Comparison of ENCODE assay signal across 8 mouse cellular contexts in the genomic region with DNA sequence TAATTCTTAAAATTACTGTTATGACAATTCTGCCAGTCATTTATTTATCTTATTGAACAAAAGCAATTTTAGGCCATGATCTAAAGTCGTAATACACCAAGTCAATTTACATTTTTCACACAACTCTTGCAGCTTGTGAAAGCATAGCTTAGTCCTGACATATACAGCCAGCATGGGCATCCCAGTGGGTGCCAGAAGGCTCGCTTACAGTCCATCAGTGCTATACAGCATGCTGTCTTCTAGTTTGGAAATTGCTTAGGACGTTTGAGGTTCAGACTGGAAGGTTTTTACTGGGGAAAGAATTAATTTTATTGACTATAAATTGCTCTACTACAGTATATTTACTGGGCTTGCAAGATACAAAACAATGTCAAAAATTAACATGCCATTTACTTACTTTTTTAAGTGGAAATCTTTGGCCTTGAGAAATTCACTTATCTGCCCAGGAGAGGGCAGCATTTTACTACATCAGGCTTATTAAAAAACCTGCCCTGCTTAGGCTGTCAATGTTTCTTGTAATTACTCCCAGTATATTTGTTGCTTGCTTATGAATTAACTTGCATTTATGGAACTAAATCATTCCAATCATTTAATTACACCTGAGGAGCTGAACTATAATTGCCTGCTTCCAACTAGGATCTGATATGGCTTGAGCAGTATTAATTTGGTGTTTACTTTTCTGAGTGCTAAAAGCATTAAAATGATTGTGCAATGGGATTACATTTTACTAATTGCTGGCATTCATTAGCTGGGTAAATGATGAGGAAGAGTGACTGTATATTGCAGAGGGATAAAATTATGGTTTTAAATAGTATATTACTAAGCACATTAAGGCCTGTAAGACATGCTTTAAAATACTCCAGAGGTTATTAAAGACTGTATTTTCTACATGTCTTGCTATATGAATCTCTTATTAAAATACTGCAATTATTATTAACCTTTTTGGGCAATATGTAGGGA. TPM values are rescaled to one million over a fixed set of nuclear protein-coding genes. Genes with fewer than 3 reads are reported as not detected.
DNase-seq lines count a peak whose midpoint lies in the region; ATAC-seq and TF ChIP-seq lines count a peak whose summit lies in the region.

No protein-coding gene starts in this region.

- H3K9me3 ChIP-seq in forebrain, embryonic 12.5 days = no peaks in the 10 kb centered on the region
- no peaks in the 10 kb centered on the region for H3K9me3 ChIP-seq in lung, postnatal 0 days (ENCODE audit: low read length)

- ATAC-seq in forebrain, embryonic 12.5 days (ENCODE audit: low FRiP score) = peak; percentile 60; the same call in 1 of the 2 replicates
- ATAC-seq in lung, postnatal 0 days = no peak

- peak; percentile 74 for TF ChIP-seq CTCF in gastrocnemius, adult 2 months (IDR thresholded peaks at IDR 0.05)
- TF ChIP-seq CTCF in lung, postnatal 0 days (IDR thresholded peaks at IDR 0.05) = peak; percentile 72

- intact Hi-C loops in gastrocnemius, adult 2 months (cut with DNase I) = loop anchor here (5.0 kb wide), 2 partner anchors 266 to 506 kb away; a partner anchor contains a TSS
- intact Hi-C loops in gastrocnemius, postnatal 36 days (cut with DNase I) = loop anchor here (5.0 kb wide), 2 partner anchors 271 to 506 kb away; no protein-coding TSS in a partner anchor

- 45% methylated on average over 3 of the region's 3 CpGs for WGBS in forebrain, embryonic 12.5 days
- WGBS in lung, postnatal 0 days = 50% methylated on average over 3 of the region's 3 CpGs

- no peak overlapping the region for H3K27ac ChIP-seq in gastrocnemius, adult 2 months
- H3K27ac ChIP-seq in forebrain, embryonic 12.5 days = no peak overlapping the region
- H3K27ac ChIP-seq in lung, postnatal 0 days (ENCODE audit: low read length) = no peak overlapping the region

- no peak for DNase-seq in gastrocnemius, adult 2 months
- DNase-seq in gastrocnemius, postnatal 36 days = no peak
- DNase-seq in right cerebral cortex, adult 2 months (ENCODE audit: low spot score in 2 of 2) = peak; percentile 7 to 35
- no peak for DNase-seq in right cerebral cortex, postnatal 4 days
- DNase-seq in lung, postnatal 0 days (ENCODE audit: low spot score) = peak; percentile 79
- DNase-seq in spleen, postnatal 10 days (ENCODE audit: low spot score in 2 of 2) = no peak
- no peak for DNase-seq in urinary bladder, postnatal 25 days (ENCODE audit: low spot score)

- H3K4me3 ChIP-seq in gastrocnemius, adult 2 months = no peak overlapping the region
- no peak overlapping the region for H3K4me3 ChIP-seq in forebrain, embryonic 12.5 days (replicated peaks)
- no peak overlapping the region for H3K4me3 ChIP-seq in lung, postnatal 0 days (ENCODE audit: low read depth, low read length)

- H3K4me1 ChIP-seq in forebrain, embryonic 12.5 days = no peaks in the 10 kb centered on the region
- no peaks in the 10 kb centered on the region for H3K4me1 ChIP-seq in lung, postnatal 0 days (ENCODE audit: insufficient read depth, low read depth, low read length)

- no peak overlapping the region for H3K9ac ChIP-seq in forebrain, embryonic 12.5 days
- H3K9ac ChIP-seq in lung, postnatal 0 days (replicated peaks; ENCODE audit: low read depth) = no peak overlapping the region

- no peak overlapping the region for H3K4me2 ChIP-seq in forebrain, embryonic 12.5 days
- H3K4me2 ChIP-seq in lung, postnatal 0 days (replicated peaks; ENCODE audit: low read depth, low read length) = no peak overlapping the region

- no peak for TF ChIP-seq EP300 in lung, postnatal 0 days (IDR thresholded peaks at IDR 0.05)

- H3K27me3 ChIP-seq in forebrain, embryonic 12.5 days = no peaks in the 10 kb centered on the region; the same call in 1 of the 2 replicates
- H3K27me3 ChIP-seq in lung, postnatal 0 days (replicated peaks; ENCODE audit: insufficient read depth, low read length) = no peaks in the 10 kb centered on the region

- no peaks in the 10 kb centered on the region for H3K36me3 ChIP-seq in forebrain, embryonic 12.5 days (replicated peaks)
- no peaks in the 10 kb centered on the region for H3K36me3 ChIP-seq in lung, postnatal 0 days (ENCODE audit: insufficient read depth, low read length)

RNA-seq across cellular contexts. Expression of a gene that starts 51.2 kb away (rescaled TPM):
- total RNA-seq in gastrocnemius, adult 2 months (2021) = 1 to 10 TPM; 3.0 to 3.4 TPM
- total RNA-seq in gastrocnemius, postnatal 36 days (2021) = 1 to 10 TPM; 2.4 to 2.6 TPM
- polyA plus RNA-seq in forebrain, embryonic 12.5 days (2016; fragmentation: Nextera tagmentation; extraction: Ambion mirVana) = 8.1 and 9.4 TPM in 2 replicates
- 5.7 and 6.4 TPM in 2 replicates for polyA plus RNA-seq in lung, postnatal 0 days (2015; fragmentation: Nextera tagmentation; extraction: Ambion mirVana)

RNA-seq across cellular contexts. Expression of a gene that starts 51.2 kb away (rescaled TPM):
- 10 to 100 TPM; 23.9 to 27.7 TPM for total RNA-seq in gastrocnemius, adult 2 months (2021)
- total RNA-seq in gastrocnemius, postnatal 36 days (2021) = 10 to 100 TPM; 18.6 to 22.6 TPM
- 65.3 and 65.4 TPM in 2 replicates for polyA plus RNA-seq in forebrain, embryonic 12.5 days (2016; fragmentation: Nextera tagmentation; extraction: Ambion mirVana)
- polyA plus RNA-seq in lung, postnatal 0 days (2015; fragmentation: Nextera tagmentation; extraction: Ambion mirVana) = 22.9 and 24.8 TPM in 2 replicates

Comparison
In these comparisons a context has a peak if more than half of its experiments do, and no peak if none do; other contexts are left out.
1. DNase-seq: peak in right cerebral cortex, adult 2 months (2 of 2) and lung, postnatal 0 days (single experiment); none in gastrocnemius, adult 2 months (single experiment), gastrocnemius, postnatal 36 days (0 of 2), right cerebral cortex, postnatal 4 days (single experiment), spleen, postnatal 10 days (0 of 2) and urinary bladder, postnatal 25 days (single experiment).